Mouse (Mus musculus): ENCODE measurements around the gene Acap1. TPM values are rescaled to one million over a fixed set of nuclear protein-coding genes. Genes with fewer than 3 reads are reported as not detected.

The Acap1 gene
- polyA plus RNA-seq, 1 experiment from 2014 or later: 19.9 TPM

- H3K36me3 ChIP-seq (ENCODE audit: control insufficient read depth, insufficient read depth): peaks cover 72% of the 10 kb centered on the region
- no peak for ATAC-seq (replicated peaks; ENCODE audit: extremely low read depth, insufficient read depth, low FRiP score)
- no peak overlapping the region for H3K9ac ChIP-seq (ENCODE audit: low read length)
- no peaks in the 10 kb centered on the region for H3K9me3 ChIP-seq (replicated peaks; ENCODE audit: control insufficient read depth, low read length)
- WGBS: 87% methylated on average over 17 of the region's 17 CpGs
- no peaks in the 10 kb centered on the region for H3K27me3 ChIP-seq (ENCODE audit: control insufficient read depth, insufficient read depth, low read length)
- no peak overlapping the region for H3K4me3 ChIP-seq (ENCODE audit: low read length)
- H3K4me2 ChIP-seq (ENCODE audit: low read depth, low read length): no peak overlapping the region
- no peak overlapping the region for H3K27ac ChIP-seq (ENCODE audit: low read length)
- peaks cover 24% of the 10 kb centered on the region for H3K4me1 ChIP-seq (ENCODE audit: control insufficient read depth, insufficient read depth, low read length)
Observed at GRCm38 (mm10) chr11:69910781-69911560, 15.6 kb upstream of the Acap1 start.

GRCm38 (mm10) chr11:69910177-69910576 lies 14.8 kb upstream of the Acap1 start:
- H3K4me2 ChIP-seq (ENCODE audit: low read depth, low read length): no peak overlapping the region
- no peak overlapping the region for H3K4me3 ChIP-seq (ENCODE audit: low read length)
- no peak overlapping the region for H3K27ac ChIP-seq (ENCODE audit: low read length)
- H3K4me1 ChIP-seq (ENCODE audit: control insufficient read depth, insufficient read depth, low read length): peaks cover 16% of the 10 kb centered on the region
- H3K27me3 ChIP-seq (ENCODE audit: control insufficient read depth, insufficient read depth, low read length): no peaks in the 10 kb centered on the region
- WGBS: 90% methylated on average over 8 of the region's 8 CpGs
- no peak overlapping the region for H3K9ac ChIP-seq (ENCODE audit: low read length)
- H3K36me3 ChIP-seq (ENCODE audit: control insufficient read depth, insufficient read depth): peaks cover 71% of the 10 kb centered on the region
- no peak for ATAC-seq (replicated peaks; ENCODE audit: extremely low read depth, insufficient read depth, low FRiP score)
- H3K9me3 ChIP-seq (replicated peaks; ENCODE audit: control insufficient read depth, low read length): no peaks in the 10 kb centered on the region

GRCm38 (mm10) chr11:69909174-69909573 lies 13.8 kb upstream of the Acap1 start:
- Histone ChIP-seq H3K4me1 (ENCODE audit: control insufficient read depth, insufficient read depth, low read length) (peaks cover 6% of the 10 kb centered on the region), H3K9me3 (replicated peaks; ENCODE audit: control insufficient read depth, low read length) (no peaks in the 10 kb centered on the region), H3K27me3 (ENCODE audit: control insufficient read depth, insufficient read depth, low read length) (no peaks in the 10 kb centered on the region), H3K4me2 (ENCODE audit: low read depth, low read length) (no peak overlapping the region), H3K27ac (ENCODE audit: low read length) (no peak overlapping the region), H3K36me3 (ENCODE audit: control insufficient read depth, insufficient read depth) (peaks cover 78% of the 10 kb centered on the region), H3K4me3 (ENCODE audit: low read length) (no peak overlapping the region), H3K9ac (ENCODE audit: low read length) (no peak overlapping the region)
- WGBS: 87% methylated on average over 5 of the region's 5 CpGs
- ATAC-seq (replicated peaks; ENCODE audit: extremely low read depth, insufficient read depth, low FRiP score): no peak

- no peak overlapping the region for H3K4me3 ChIP-seq (ENCODE audit: low read length)
- H3K4me1 ChIP-seq (ENCODE audit: control insufficient read depth, insufficient read depth, low read length): peaks cover 6% of the 10 kb centered on the region
- no peak for ATAC-seq (replicated peaks; ENCODE audit: extremely low read depth, insufficient read depth, low FRiP score)
- WGBS: 93% methylated on average over 11 of the region's 11 CpGs
- H3K9me3 ChIP-seq (replicated peaks; ENCODE audit: control insufficient read depth, low read length): no peaks in the 10 kb centered on the region
- no peak overlapping the region for H3K9ac ChIP-seq (ENCODE audit: low read length)
- H3K36me3 ChIP-seq (ENCODE audit: control insufficient read depth, insufficient read depth): peaks cover 83% of the 10 kb centered on the region
- H3K4me2 ChIP-seq (ENCODE audit: low read depth, low read length): no peak overlapping the region
- H3K27me3 ChIP-seq (ENCODE audit: control insufficient read depth, insufficient read depth, low read length): no peaks in the 10 kb centered on the region
- no peak overlapping the region for H3K27ac ChIP-seq (ENCODE audit: low read length)
Observed at GRCm38 (mm10) chr11:69908645-69909044, 13.3 kb upstream of the Acap1 start.

GRCm38 (mm10) chr11:69904311-69904710 lies 9.0 kb upstream of the Acap1 start:
- Histone ChIP-seq H3K9me3 (replicated peaks; ENCODE audit: control insufficient read depth, low read length) (no peaks in the 10 kb centered on the region), H3K4me2 (ENCODE audit: low read depth, low read length) (no peak overlapping the region), H3K27me3 (ENCODE audit: control insufficient read depth, insufficient read depth, low read length) (no peaks in the 10 kb centered on the region), H3K9ac (ENCODE audit: low read length) (no peak overlapping the region), H3K4me1 (ENCODE audit: control insufficient read depth, insufficient read depth, low read length) (peaks cover 13% of the 10 kb centered on the region), H3K4me3 (ENCODE audit: low read length) (no peak overlapping the region), H3K27ac (ENCODE audit: low read length) (no peak overlapping the region), H3K36me3 (ENCODE audit: control insufficient read depth, insufficient read depth) (peaks cover 50% of the 10 kb centered on the region)
- no peak for ATAC-seq (replicated peaks; ENCODE audit: extremely low read depth, insufficient read depth, low FRiP score)
- 96% methylated on average over 9 of the region's 9 CpGs for WGBS

GRCm38 (mm10) chr11:69902972-69903371 lies 7.6 kb upstream of the Acap1 start:
- ATAC-seq (replicated peaks; ENCODE audit: extremely low read depth, insufficient read depth, low FRiP score): no peak
- Histone ChIP-seq H3K4me2 (ENCODE audit: low read depth, low read length) (peak overlapping the region; percentile 81), H3K9ac (ENCODE audit: low read length) (peak overlapping the region; percentile 83; the same call in 1 of the 2 replicates), H3K36me3 (ENCODE audit: control insufficient read depth, insufficient read depth) (peaks cover 37% of the 10 kb centered on the region), H3K4me1 (ENCODE audit: control insufficient read depth, insufficient read depth, low read length) (peaks cover 13% of the 10 kb centered on the region), H3K27me3 (ENCODE audit: control insufficient read depth, insufficient read depth, low read length) (no peaks in the 10 kb centered on the region), H3K4me3 (ENCODE audit: low read length) (no peak overlapping the region; the same call in 1 of the 2 replicates), H3K27ac (ENCODE audit: low read length) (no peak overlapping the region), H3K9me3 (replicated peaks; ENCODE audit: control insufficient read depth, low read length) (no peaks in the 10 kb centered on the region)
- WGBS: 80% methylated on average over 13 of the region's 13 CpGs

- Histone ChIP-seq H3K4me3 (ENCODE audit: low read length) (peak overlapping the region; percentile 78), H3K36me3 (ENCODE audit: control insufficient read depth, insufficient read depth) (peaks cover 28% of the 10 kb centered on the region)
- peak; percentile 1; the same call in 1 of the 2 replicates for ATAC-seq (replicated peaks; ENCODE audit: extremely low read depth, insufficient read depth, low FRiP score)
Observed at GRCm38 (mm10) chr11:69901993-69902392, 6.7 kb upstream of the Acap1 start.

GRCm38 (mm10) chr11:69901406-69901846 lies 6.1 kb upstream of the Acap1 start:
- WGBS: under 1% methylated on average over 42 of the region's 42 CpGs
- no peaks in the 10 kb centered on the region for H3K27me3 ChIP-seq (ENCODE audit: control insufficient read depth, insufficient read depth, low read length)
- H3K9ac ChIP-seq (ENCODE audit: low read length): peak overlapping the region; percentile 83
- H3K4me2 ChIP-seq (ENCODE audit: low read depth, low read length): peak overlapping the region; percentile 81
- H3K27ac ChIP-seq (ENCODE audit: low read length): peak overlapping the region; percentile 99
- peak; percentile 76 for ATAC-seq (replicated peaks; ENCODE audit: extremely low read depth, insufficient read depth, low FRiP score)
- H3K4me1 ChIP-seq (ENCODE audit: control insufficient read depth, insufficient read depth, low read length): peaks cover 13% of the 10 kb centered on the region
- no peaks in the 10 kb centered on the region for H3K9me3 ChIP-seq (replicated peaks; ENCODE audit: control insufficient read depth, low read length)
- peaks cover 22% of the 10 kb centered on the region for H3K36me3 ChIP-seq (ENCODE audit: control insufficient read depth, insufficient read depth)
- H3K4me3 ChIP-seq (ENCODE audit: low read length): peak overlapping the region; percentile 78

More at GRCm38 (mm10) chr11:69901993-69902392, 6.7 kb upstream of the Acap1 start:
- Histone ChIP-seq H3K4me1 (ENCODE audit: control insufficient read depth, insufficient read depth, low read length) (peaks cover 13% of the 10 kb centered on the region), H3K27ac (ENCODE audit: low read length) (peak overlapping the region; percentile 99), H3K9me3 (replicated peaks; ENCODE audit: control insufficient read depth, low read length) (no peaks in the 10 kb centered on the region), H3K9ac (ENCODE audit: low read length) (peak overlapping the region; percentile 83), H3K27me3 (ENCODE audit: control insufficient read depth, insufficient read depth, low read length) (no peaks in the 10 kb centered on the region), H3K4me2 (ENCODE audit: low read depth, low read length) (peak overlapping the region; percentile 81)
- under 1% methylated on average over 39 of the region's 39 CpGs for WGBS

All from heart, embryonic 16.5 days (tissue).